In the genomic region with DNA sequence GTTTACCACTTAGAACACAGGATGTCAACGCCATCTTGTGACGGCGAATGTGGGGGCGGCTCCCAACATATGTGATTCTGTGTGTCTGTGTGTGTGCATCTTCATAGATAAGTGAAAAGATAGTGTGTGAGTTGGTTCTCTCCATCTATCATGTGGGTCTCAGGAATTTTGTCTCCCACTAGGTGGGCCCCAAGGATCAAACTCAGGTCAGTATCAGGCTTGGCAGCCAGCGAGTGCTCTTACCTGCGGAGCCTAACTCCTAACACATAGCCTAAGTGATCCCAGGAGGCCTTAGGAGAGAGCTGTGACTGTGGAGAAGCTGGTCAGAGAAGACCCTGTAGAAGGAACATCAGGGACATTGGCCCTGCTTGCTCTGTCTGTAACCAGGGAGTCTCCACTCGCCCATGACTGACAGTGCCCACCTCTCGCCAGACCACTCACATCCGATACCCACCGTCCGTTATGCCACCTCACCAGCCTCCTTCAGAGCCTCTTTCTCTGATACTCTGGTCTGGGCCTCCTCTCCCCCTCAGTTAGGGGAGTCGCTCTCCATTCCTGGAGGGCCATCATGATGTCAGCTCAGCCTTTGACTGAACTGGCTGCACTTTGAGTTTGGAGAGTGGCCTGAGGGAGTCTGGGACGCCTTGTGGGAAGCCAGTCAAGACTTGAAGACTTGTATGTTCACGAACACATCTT, we compare ENCODE assay signal across 9 mouse cellular contexts. TPM values are rescaled to one million over a fixed set of nuclear protein-coding genes. Genes with fewer than 3 reads are reported as not detected.
DNase-seq lines count a peak whose midpoint lies in the region; ATAC-seq lines count a peak whose summit lies in the region.
"Had no signal": no experiment of that assay in that cellular context is flagged by ENCODE, and none has a peak within 500 bp of the region (broad histone marks: within the 10 kb centered on the region; RNA-seq: fewer than 3 reads in every experiment).

No protein-coding gene starts in this region.

- WGBS in kidney, embryonic 15.5 days: 72% methylated on average over 14 of the region's 14 CpGs
- 70% methylated on average over 14 of the region's 14 CpGs for WGBS in hindbrain, embryonic 12.5 days

- peak overlapping the region; percentile 40 for H3K4me3 ChIP-seq in kidney, embryonic 15.5 days (replicated peaks)
- H3K4me3 ChIP-seq in brown adipose tissue, adult 24 weeks (ENCODE audit: insufficient read depth, low read depth, low read length): peak overlapping the region; percentile 68
- peak overlapping the region; percentile 20 for H3K4me3 ChIP-seq in hindbrain, embryonic 12.5 days

- DNase-seq in kidney, adult 8-10 months: no peak
- DNase-seq in frontal cortex, postnatal 25 days (ENCODE audit: low spot score in 2 of 2): no peak
- DNase-seq in right cerebral cortex, postnatal 10 days (ENCODE audit: low spot score in 2 of 2): no peak
- DNase-seq in layer of hippocampus, adult 11-12 months (ENCODE audit: low spot score): no peak

- peak overlapping the region; percentile 54 for H3K4me2 ChIP-seq in kidney, embryonic 15.5 days
- H3K4me2 ChIP-seq in hindbrain, embryonic 12.5 days (replicated peaks): peak overlapping the region; percentile 44

- ATAC-seq in kidney, embryonic 15.5 days (replicated peaks; ENCODE audit: low FRiP score): peak; percentile 27; the same call in 1 of the 2 replicates
- ATAC-seq in hindbrain, embryonic 12.5 days (ENCODE audit: low FRiP score): no peak
- peak; percentile 39 for ATAC-seq in megakaryocyte-erythroid progenitor cell, adult 5-6 weeks (replicated peaks; ENCODE audit: low FRiP score, low TSS enrichment, poor library complexity, severe bottlenecking)
- ATAC-seq: Patski had no signal

- no peaks in the 10 kb centered on the region for H3K36me3 ChIP-seq in kidney, embryonic 15.5 days
- H3K36me3 ChIP-seq in hindbrain, embryonic 12.5 days: peaks cover 6% of the 10 kb centered on the region; the same call in 1 of the 2 replicates

- no peaks in the 10 kb centered on the region for H3K9me3 ChIP-seq in kidney, embryonic 15.5 days (replicated peaks)
- no peaks in the 10 kb centered on the region for H3K9me3 ChIP-seq in hindbrain, embryonic 12.5 days (replicated peaks)

- H3K4me1 ChIP-seq in kidney, embryonic 15.5 days: peaks cover 16% of the 10 kb centered on the region
- H3K4me1 ChIP-seq in brown adipose tissue, adult 24 weeks (ENCODE audit: control insufficient read depth, insufficient read depth, insufficient read length, low read length): peaks cover 4% of the 10 kb centered on the region; the same call in 1 of the 2 replicates
- H3K4me1 ChIP-seq in hindbrain, embryonic 12.5 days: peaks cover 17% of the 10 kb centered on the region

- H3K9ac ChIP-seq in kidney, embryonic 15.5 days: 0 out of 2 replicates have a peak overlapping the region, but pooled peaks have one; percentile 17
- H3K9ac ChIP-seq in hindbrain, embryonic 12.5 days: peak overlapping the region; percentile 10; the same call in 1 of the 2 replicates

- H3K27ac ChIP-seq in kidney, embryonic 15.5 days: peak overlapping the region; percentile 70
- H3K27ac ChIP-seq in brown adipose tissue, adult 24 weeks (replicated peaks; ENCODE audit: low read depth, low read length): peak overlapping the region; percentile 99
- H3K27ac ChIP-seq in hindbrain, embryonic 12.5 days: no peak overlapping the region

- no peaks in the 10 kb centered on the region for H3K27me3 ChIP-seq in kidney, embryonic 15.5 days
- peaks cover 2% of the 10 kb centered on the region; the same call in 1 of the 2 replicates for H3K27me3 ChIP-seq in hindbrain, embryonic 12.5 days
- H3K27me3 ChIP-seq: Patski had no signal

RNA-seq across cellular contexts. Expression of a gene that starts 3.1 kb away (rescaled TPM):
- polyA plus RNA-seq in kidney, embryonic 15.5 days (2015; fragmentation: Nextera tagmentation; extraction: Ambion mirVana): 5.9 and 6.8 TPM in 2 replicates
- not detected in 2 replicates for polyA plus RNA-seq in brown adipose tissue, adult 24 weeks (2012; ENCODE audit: insufficient read depth, insufficient read length, missing spikeins)
- 5.8 and 5.9 TPM in 2 replicates for polyA plus RNA-seq in hindbrain, embryonic 12.5 days (2016; fragmentation: Nextera tagmentation; extraction: Ambion mirVana)
- total RNA-seq in megakaryocyte-erythroid progenitor cell, adult 5-6 weeks (2014; fragmentation: Nextera tagmentation): 0.81 and 10.9 TPM in 2 replicates
- 3.2 TPM in 1 of 2 replicates, not detected in the other for total RNA-seq in megakaryocyte-erythroid progenitor cell, adult 5-6 weeks (2017)

RNA-seq across cellular contexts. Expression of a gene that starts 28.6 kb away (rescaled TPM):
- polyA plus RNA-seq in kidney, embryonic 15.5 days (2015; fragmentation: Nextera tagmentation; extraction: Ambion mirVana): 7.4 and 9.6 TPM in 2 replicates
- 3.2 and 3.6 TPM in 2 replicates for polyA plus RNA-seq in brown adipose tissue, adult 24 weeks (2012; ENCODE audit: insufficient read depth, insufficient read length, missing spikeins)
- polyA plus RNA-seq in hindbrain, embryonic 12.5 days (2016; fragmentation: Nextera tagmentation; extraction: Ambion mirVana): 6.1 and 10.9 TPM in 2 replicates
- not detected in 2 replicates for total RNA-seq in megakaryocyte-erythroid progenitor cell, adult 5-6 weeks (2014; fragmentation: Nextera tagmentation)
- total RNA-seq in megakaryocyte-erythroid progenitor cell, adult 5-6 weeks (2017): not detected in 2 replicates
